ENCODE assay signal across 31 mouse cellular contexts in the genomic region with DNA sequence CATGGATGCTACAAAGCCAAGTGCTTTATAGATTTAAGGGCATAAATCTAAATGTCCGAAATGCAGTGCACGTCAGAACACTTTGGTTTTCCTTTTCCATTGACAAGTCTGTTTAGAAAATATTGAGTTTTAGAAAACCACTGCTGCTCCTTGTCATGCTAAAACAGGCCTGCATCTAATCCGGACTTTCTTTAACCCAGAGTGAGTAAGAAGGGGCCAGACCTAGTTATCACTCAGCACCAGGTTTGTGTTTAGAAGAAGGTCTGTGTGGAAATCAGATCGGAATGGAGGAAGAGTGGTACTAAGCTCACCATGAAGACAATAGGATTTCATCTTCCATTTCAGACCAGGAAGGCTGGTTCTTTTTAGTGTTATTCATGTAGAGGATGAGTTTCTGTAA. TPM values are rescaled to one million over a fixed set of nuclear protein-coding genes. Genes with fewer than 3 reads are reported as not detected.
DNase-seq lines count a peak whose midpoint lies in the region; ATAC-seq and TF ChIP-seq lines count a peak whose summit lies in the region.
"Had no signal": no experiment of that assay in that cellular context is flagged by ENCODE, and none has a peak within 500 bp of the region (broad histone marks: within the 10 kb centered on the region; RNA-seq: fewer than 3 reads in every experiment).

No protein-coding gene starts in this region.

- DNase-seq in thymus, adult 2 months: no peak
- DNase-seq in neural tube, embryonic 10.5 days (ENCODE audit: extremely low spot score, low spot score): no peak
- DNase-seq: adrenal gland, postnatal 10 days; B cell, adult 2 months; cerebellum, adult 11 months; cerebellum, adult 9-10 months; embryo, embryonic 11 days; gastrocnemius, postnatal 25 days; heart, adult 11 months; heart, postnatal 4 days; kidney, adult 18-20 months; kidney, postnatal 36 days; lung, adult 18-20 months; lung, postnatal 4 days; right cerebral cortex, postnatal 25 days; thymus, postnatal 14 days had no signal

- H3K27ac ChIP-seq in embryonic fibroblast, embryonic 13.5 days (ENCODE audit: insufficient read depth, low read length): peak overlapping the region; percentile 58; the same call in 1 of the 2 replicates
- no peak overlapping the region for H3K27ac ChIP-seq in liver, embryonic 15.5 days (replicated peaks)
- no peak overlapping the region for H3K27ac ChIP-seq in thymus, adult 2 months (ENCODE audit: control insufficient read depth, insufficient read depth, low read length)
- H3K27ac ChIP-seq: embryonic facial prominence, embryonic 13.5 days; forebrain, embryonic 13.5 days; left cerebral cortex, adult 2 months; limb, embryonic 13.5 days; midbrain, embryonic 12.5 days; stomach, embryonic 15.5 days had no signal

- WGBS in liver, embryonic 15.5 days (ENCODE audit: insufficient replicate concordance): 19% methylated on average over 4 of the region's 4 CpGs
- 96% methylated on average over 4 of the region's 4 CpGs for WGBS in thymus, adult 2 months

- peak overlapping the region; percentile 50 for H3K4me3 ChIP-seq in megakaryocyte, embryonic 14.5 days (replicated peaks)
- no peak overlapping the region for H3K4me3 ChIP-seq in embryonic fibroblast, embryonic 13.5 days (ENCODE audit: insufficient read depth, low read length)
- no peak overlapping the region for H3K4me3 ChIP-seq in liver, embryonic 15.5 days (replicated peaks)
- no peak overlapping the region for H3K4me3 ChIP-seq in thymus, adult 2 months (ENCODE audit: control insufficient read depth, insufficient read depth, low read length)
- H3K4me3 ChIP-seq: embryonic facial prominence, embryonic 13.5 days; forebrain, embryonic 13.5 days; heart, embryonic 10.5 days; layer of hippocampus, adult 2 months; left cerebral cortex, adult 2 months; limb, embryonic 13.5 days; midbrain, embryonic 12.5 days; stomach, embryonic 15.5 days had no signal

- no peak for TF ChIP-seq CTCF in embryonic fibroblast, embryonic 13.5 days (IDR thresholded peaks at IDR 0.05; ENCODE audit: borderline replicate concordance, insufficient read depth, low read length)
- no peak for TF ChIP-seq CTCF in thymus, adult 2 months (IDR thresholded peaks at IDR 0.05; ENCODE audit: borderline replicate concordance, control insufficient read depth, extremely low read depth, insufficient read depth, low read length, poor library complexity)

- no peaks in the 10 kb centered on the region for H3K27me3 ChIP-seq in megakaryocyte, embryonic 14.5 days (replicated peaks)
- H3K27me3 ChIP-seq in liver, embryonic 15.5 days: no peaks in the 10 kb centered on the region
- no peaks in the 10 kb centered on the region for H3K27me3 ChIP-seq in thymus, adult 2 months (ENCODE audit: control insufficient read depth, insufficient read depth, low read length)
- H3K27me3 ChIP-seq: embryonic facial prominence, embryonic 13.5 days; forebrain, embryonic 13.5 days; limb, embryonic 13.5 days; midbrain, embryonic 12.5 days; stomach, embryonic 15.5 days had no signal

- H3K9me3 ChIP-seq in megakaryocyte, embryonic 14.5 days: no peaks in the 10 kb centered on the region
- H3K9me3 ChIP-seq in liver, embryonic 15.5 days (replicated peaks): no peaks in the 10 kb centered on the region
- H3K9me3 ChIP-seq: embryonic facial prominence, embryonic 13.5 days; forebrain, embryonic 13.5 days; heart, embryonic 10.5 days; limb, embryonic 13.5 days; midbrain, embryonic 12.5 days; stomach, embryonic 15.5 days had no signal

- H3K4me1 ChIP-seq in megakaryocyte, embryonic 14.5 days: peaks cover 98% of the 10 kb centered on the region
- H3K4me1 ChIP-seq in embryonic fibroblast, embryonic 13.5 days (ENCODE audit: control insufficient read depth, insufficient read depth, low read length): peaks cover 21% of the 10 kb centered on the region
- H3K4me1 ChIP-seq in liver, embryonic 15.5 days (replicated peaks): peaks cover 66% of the 10 kb centered on the region
- peaks cover 3% of the 10 kb centered on the region; the same call in 1 of the 2 replicates for H3K4me1 ChIP-seq in thymus, adult 2 months (replicated peaks; ENCODE audit: control insufficient read depth, insufficient read depth, low read length)
- H3K4me1 ChIP-seq: embryonic facial prominence, embryonic 13.5 days; stomach, embryonic 15.5 days had no signal

- H3K4me2 ChIP-seq in liver, embryonic 15.5 days: peak overlapping the region; percentile 11; the same call in 1 of the 2 replicates
- H3K4me2 ChIP-seq: embryonic facial prominence, embryonic 13.5 days; forebrain, embryonic 13.5 days; limb, embryonic 13.5 days; midbrain, embryonic 12.5 days; stomach, embryonic 15.5 days had no signal

- H3K9ac ChIP-seq in liver, embryonic 15.5 days: no peak overlapping the region
- H3K9ac ChIP-seq: embryonic facial prominence, embryonic 13.5 days; forebrain, embryonic 13.5 days; limb, embryonic 13.5 days; midbrain, embryonic 12.5 days; stomach, embryonic 15.5 days had no signal

- no peak for ATAC-seq in megakaryocyte, adult 5-6 weeks (ENCODE audit: poor library complexity, severe bottlenecking)
- peak; percentile 40; the same call in 1 of the 2 replicates for ATAC-seq in liver, embryonic 15.5 days (ENCODE audit: insufficient read depth)
- ATAC-seq in monocyte, adult 5-6 weeks (replicated peaks; ENCODE audit: insufficient number of reproducible peaks, low FRiP score, low TSS enrichment, poor library complexity, severe bottlenecking): no peak
- ATAC-seq: forebrain, embryonic 13.5 days; hindbrain, embryonic 16.5 days; lung, postnatal 0 days had no signal

- no peak for TF ChIP-seq POLR2A in embryonic fibroblast, embryonic 13.5 days (IDR thresholded peaks at IDR 0.05; ENCODE audit: low read depth, low read length)
- TF ChIP-seq POLR2A in thymus, adult 2 months (IDR thresholded peaks at IDR 0.05; ENCODE audit: control insufficient read depth, extremely low read depth, insufficient read depth, low read length, poor library complexity): no peak

- H3K36me3 ChIP-seq in megakaryocyte, embryonic 14.5 days (replicated peaks; ENCODE audit: low read length): peaks cover 65% of the 10 kb centered on the region
- H3K36me3 ChIP-seq in liver, embryonic 15.5 days (replicated peaks): no peaks in the 10 kb centered on the region
- no peaks in the 10 kb centered on the region for H3K36me3 ChIP-seq in thymus, adult 2 months (ENCODE audit: control insufficient read depth, insufficient read depth, low read length)
- H3K36me3 ChIP-seq: heart, embryonic 10.5 days; limb, embryonic 13.5 days; stomach, embryonic 15.5 days had no signal

RNA-seq across cellular contexts. Expression of a gene that starts 8.5 kb away (rescaled TPM):
- 2.0 and 3.0 TPM in 2 replicates for polyA plus RNA-seq in megakaryocyte, embryonic 14.5 days (2012; ENCODE audit: insufficient read depth, low replicate concordance)
- 17.5 and 24.1 TPM in 2 replicates for total RNA-seq in megakaryocyte, adult 5-6 weeks (2015)
- 55.3 and 59.3 TPM in 2 replicates for total RNA-seq in megakaryocyte, adult 5-6 weeks (2017)
- polyA plus RNA-seq in embryonic fibroblast, embryonic 13.5 days (2011; ENCODE audit: insufficient read length, low read depth, missing spikeins): 14.0 and 14.3 TPM in 2 replicates
- 4.4 and 5.0 TPM in 2 replicates for polyA plus RNA-seq in liver, embryonic 15.5 days (2015; fragmentation: Nextera tagmentation; extraction: Ambion mirVana)
- 63.4 to 86.0 TPM (median 78.7 TPM) in 3 replicates for total RNA-seq in monocyte, adult 5-6 weeks (2017)
- 5.1 and 6.2 TPM in 2 replicates for polyA plus RNA-seq in thymus, adult 2 months (2012; rRNA removed)

RNA-seq across cellular contexts. Expression of a gene that starts 9.1 kb away (rescaled TPM):
- 1.7 and 3.1 TPM in 2 replicates for polyA plus RNA-seq in megakaryocyte, embryonic 14.5 days (2012; ENCODE audit: insufficient read depth, low replicate concordance)
- total RNA-seq in megakaryocyte, adult 5-6 weeks (2015): 68.3 and 74.4 TPM in 2 replicates
- 65.6 and 77.4 TPM in 2 replicates for total RNA-seq in megakaryocyte, adult 5-6 weeks (2017)
- polyA plus RNA-seq in embryonic fibroblast, embryonic 13.5 days (2011; ENCODE audit: insufficient read length, low read depth, missing spikeins): 117 and 137 TPM in 2 replicates
- polyA plus RNA-seq in liver, embryonic 15.5 days (2015; fragmentation: Nextera tagmentation; extraction: Ambion mirVana): 4.8 and 7.3 TPM in 2 replicates
- total RNA-seq in monocyte, adult 5-6 weeks (2017): 80.3 to 121 TPM (median 107 TPM) in 3 replicates
- 18.6 and 22.9 TPM in 2 replicates for polyA plus RNA-seq in thymus, adult 2 months (2012; rRNA removed)
